In the genomic region with DNA sequence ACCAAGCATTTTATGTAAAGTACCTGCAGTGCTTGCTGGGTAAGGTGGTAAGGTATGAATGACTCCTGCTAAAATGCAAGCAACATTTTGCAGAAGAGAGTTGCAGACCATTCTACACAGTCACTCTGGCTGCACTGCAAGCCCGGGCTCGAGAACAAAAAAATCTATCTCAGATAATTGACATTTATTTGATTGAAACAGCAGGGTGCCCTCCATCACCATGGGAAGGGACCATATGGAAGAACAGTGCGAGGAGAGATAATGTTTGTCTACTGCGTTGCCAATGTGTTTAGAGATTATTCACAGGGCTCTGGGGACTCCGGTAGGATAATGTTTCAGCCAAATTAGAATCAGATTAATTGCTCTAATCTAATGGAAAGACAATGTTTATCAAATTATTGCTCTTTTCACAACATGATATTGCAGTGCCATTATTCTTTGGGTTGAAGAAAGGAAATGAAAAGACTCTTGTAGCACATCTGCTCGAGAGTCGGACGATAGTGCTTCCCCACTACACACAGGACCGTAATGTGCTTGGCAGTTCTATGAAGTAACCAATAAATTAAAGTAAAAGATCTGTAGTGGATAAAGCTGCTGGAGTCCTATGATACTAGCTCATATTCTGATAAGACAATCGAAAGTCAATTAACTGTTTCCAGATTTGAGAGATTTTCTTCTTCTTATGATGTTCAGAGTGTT, we compare ENCODE assay signal across 16 mouse cellular contexts.
A peak's percentile ranks its signal among the peaks of the same experiment; 100 is the strongest.
DNase-seq lines count a peak whose midpoint lies in the region; ATAC-seq lines count a peak whose summit lies in the region.
"Had no signal": no experiment of that assay in that cellular context is flagged by ENCODE, and none has a peak within 500 bp of the region (broad histone marks: within the 10 kb centered on the region; RNA-seq: fewer than 3 reads in every experiment).

No protein-coding gene starts in this region.

- peak overlapping the region; percentile 51 for H3K27ac ChIP-seq in heart, embryonic 11.5 days (ENCODE audit: low read depth, low read length)
- H3K27ac ChIP-seq in forebrain, embryonic 12.5 days = no peak overlapping the region
- H3K27ac ChIP-seq in hindbrain, embryonic 13.5 days = peak overlapping the region; percentile 23; the same call in 1 of the 2 replicates
- no peak overlapping the region for H3K27ac ChIP-seq in midbrain, embryonic 16.5 days (ENCODE audit: low read length)
- H3K27ac ChIP-seq: limb, embryonic 10.5 days; liver, embryonic 14.5 days; macrophage had no signal

- H3K27me3 ChIP-seq in heart, embryonic 11.5 days (ENCODE audit: control insufficient read depth, insufficient read depth, low read length) = no peaks in the 10 kb centered on the region
- H3K27me3 ChIP-seq in forebrain, embryonic 12.5 days = no peaks in the 10 kb centered on the region
- H3K27me3 ChIP-seq in hindbrain, embryonic 13.5 days = 0 out of 2 replicates have a peak, but pooled peaks cover 5% of the 10 kb centered on the region
- H3K27me3 ChIP-seq in midbrain, embryonic 16.5 days (ENCODE audit: control insufficient read depth, insufficient read depth, low read depth, low read length) = no peaks in the 10 kb centered on the region

- H3K9me3 ChIP-seq in heart, embryonic 11.5 days (replicated peaks; ENCODE audit: control insufficient read depth, low read length) = no peaks in the 10 kb centered on the region
- H3K9me3 ChIP-seq in forebrain, embryonic 12.5 days = no peaks in the 10 kb centered on the region
- no peaks in the 10 kb centered on the region for H3K9me3 ChIP-seq in hindbrain, embryonic 13.5 days
- H3K9me3 ChIP-seq in midbrain, embryonic 16.5 days (replicated peaks; ENCODE audit: control insufficient read depth, low read length, poor library complexity, severe bottlenecking) = no peaks in the 10 kb centered on the region
- H3K9me3 ChIP-seq: G1E; limb, embryonic 10.5 days had no signal

- peaks cover 24% of the 10 kb centered on the region for H3K4me1 ChIP-seq in heart, embryonic 11.5 days (ENCODE audit: control insufficient read depth, insufficient read depth, low read length)
- H3K4me1 ChIP-seq in forebrain, embryonic 12.5 days = peaks cover 30% of the 10 kb centered on the region
- H3K4me1 ChIP-seq in hindbrain, embryonic 13.5 days (replicated peaks) = peaks cover 34% of the 10 kb centered on the region
- H3K4me1 ChIP-seq in midbrain, embryonic 16.5 days (ENCODE audit: control insufficient read depth, insufficient read depth, low read length) = peaks cover 7% of the 10 kb centered on the region

- WGBS in heart, embryonic 11.5 days (ENCODE audit: insufficient replicate concordance) = 61% methylated on average over 10 of the region's 10 CpGs
- 32% methylated on average over 10 of the region's 10 CpGs for WGBS in forebrain, embryonic 12.5 days
- 25% methylated on average over 10 of the region's 10 CpGs for WGBS in hindbrain, embryonic 13.5 days
- WGBS in midbrain, embryonic 16.5 days = 32% methylated on average over 10 of the region's 10 CpGs

- H3K4me3 ChIP-seq in heart, embryonic 11.5 days (ENCODE audit: low read depth, low read length) = no peak overlapping the region
- no peak overlapping the region for H3K4me3 ChIP-seq in forebrain, embryonic 12.5 days (replicated peaks)
- H3K4me3 ChIP-seq in hindbrain, embryonic 13.5 days = no peak overlapping the region
- no peak overlapping the region for H3K4me3 ChIP-seq in midbrain, embryonic 16.5 days (ENCODE audit: low read depth, low read length)
- H3K4me3 ChIP-seq: limb, embryonic 10.5 days had no signal

- no peak for ATAC-seq in heart, embryonic 11.5 days (replicated peaks; ENCODE audit: insufficient number of reproducible peaks, low FRiP score, low TSS enrichment)
- peak; percentile 71 for ATAC-seq in forebrain, embryonic 12.5 days (ENCODE audit: low FRiP score)
- ATAC-seq in hindbrain, embryonic 13.5 days (ENCODE audit: low FRiP score) = peak; percentile 86
- ATAC-seq in midbrain, embryonic 16.5 days = peak; percentile 70; the same call in 1 of the 2 replicates

- DNase-seq in heart, postnatal 14 days = no peak
- DNase-seq in urinary bladder, postnatal 25 days (ENCODE audit: low spot score) = no peak
- no peak for DNase-seq in thymus, postnatal 14 days
- no peak for DNase-seq in kidney, postnatal 14 days
- DNase-seq: B cell, adult 2 months; cerebellum, adult 11-12 months; gastrocnemius, postnatal 10 days; kidney, adult 2 months had no signal

- H3K4me2 ChIP-seq in heart, embryonic 11.5 days = no peak overlapping the region
- H3K4me2 ChIP-seq in forebrain, embryonic 12.5 days = no peak overlapping the region
- peak overlapping the region; percentile 21; the same call in 1 of the 2 replicates for H3K4me2 ChIP-seq in hindbrain, embryonic 13.5 days
- H3K4me2 ChIP-seq in midbrain, embryonic 16.5 days (ENCODE audit: low read length) = peak overlapping the region; percentile 31

- intact Hi-C loops in heart, postnatal 14 days (cut with DNase I) = no loop called here

- H3K9ac ChIP-seq in heart, embryonic 11.5 days (ENCODE audit: low read depth, low read length) = no peak overlapping the region
- H3K9ac ChIP-seq in forebrain, embryonic 12.5 days = no peak overlapping the region
- no peak overlapping the region for H3K9ac ChIP-seq in hindbrain, embryonic 13.5 days
- no peak overlapping the region for H3K9ac ChIP-seq in midbrain, embryonic 16.5 days (ENCODE audit: low read depth, low read length)
- H3K9ac ChIP-seq: liver, embryonic 14.5 days had no signal

- H3K36me3 ChIP-seq in heart, embryonic 11.5 days (ENCODE audit: control insufficient read depth, insufficient read depth, low read length) = no peaks in the 10 kb centered on the region
- H3K36me3 ChIP-seq in forebrain, embryonic 12.5 days (replicated peaks) = no peaks in the 10 kb centered on the region
- no peaks in the 10 kb centered on the region for H3K36me3 ChIP-seq in hindbrain, embryonic 13.5 days
- H3K36me3 ChIP-seq in midbrain, embryonic 16.5 days (ENCODE audit: control insufficient read depth, insufficient read depth, low read length) = no peaks in the 10 kb centered on the region
- H3K36me3 ChIP-seq: G1E; limb, embryonic 10.5 days had no signal

Comparison
In these comparisons a context has a peak if more than half of its experiments do, and no peak if none do; other contexts are left out.
1. H3K27ac ChIP-seq: peak in heart, embryonic 11.5 days (single experiment) and hindbrain, embryonic 13.5 days (single experiment); none in forebrain, embryonic 12.5 days (single experiment) and midbrain, embryonic 16.5 days (single experiment).
2. H3K4me2 ChIP-seq: peak in hindbrain, embryonic 13.5 days (single experiment) and midbrain, embryonic 16.5 days (single experiment); none in heart, embryonic 11.5 days (single experiment) and forebrain, embryonic 12.5 days (single experiment).